Mouse (Mus musculus): ENCODE data around the gene Slc19a2. TPM values are rescaled to one million over a fixed set of nuclear protein-coding genes. Genes with fewer than 3 reads are reported as not detected.
"Not testable (repeated sequence)": the region's sequence is repeated elsewhere in the genome, so short reads cannot be mapped to it uniquely, and the experiment has no call there.

Gene Slc19a2
- 7.7 and 9.0 TPM in 2 replicates for polyA plus RNA-seq (2015; fragmentation: Nextera tagmentation; extraction: Ambion mirVana)

DNA sequence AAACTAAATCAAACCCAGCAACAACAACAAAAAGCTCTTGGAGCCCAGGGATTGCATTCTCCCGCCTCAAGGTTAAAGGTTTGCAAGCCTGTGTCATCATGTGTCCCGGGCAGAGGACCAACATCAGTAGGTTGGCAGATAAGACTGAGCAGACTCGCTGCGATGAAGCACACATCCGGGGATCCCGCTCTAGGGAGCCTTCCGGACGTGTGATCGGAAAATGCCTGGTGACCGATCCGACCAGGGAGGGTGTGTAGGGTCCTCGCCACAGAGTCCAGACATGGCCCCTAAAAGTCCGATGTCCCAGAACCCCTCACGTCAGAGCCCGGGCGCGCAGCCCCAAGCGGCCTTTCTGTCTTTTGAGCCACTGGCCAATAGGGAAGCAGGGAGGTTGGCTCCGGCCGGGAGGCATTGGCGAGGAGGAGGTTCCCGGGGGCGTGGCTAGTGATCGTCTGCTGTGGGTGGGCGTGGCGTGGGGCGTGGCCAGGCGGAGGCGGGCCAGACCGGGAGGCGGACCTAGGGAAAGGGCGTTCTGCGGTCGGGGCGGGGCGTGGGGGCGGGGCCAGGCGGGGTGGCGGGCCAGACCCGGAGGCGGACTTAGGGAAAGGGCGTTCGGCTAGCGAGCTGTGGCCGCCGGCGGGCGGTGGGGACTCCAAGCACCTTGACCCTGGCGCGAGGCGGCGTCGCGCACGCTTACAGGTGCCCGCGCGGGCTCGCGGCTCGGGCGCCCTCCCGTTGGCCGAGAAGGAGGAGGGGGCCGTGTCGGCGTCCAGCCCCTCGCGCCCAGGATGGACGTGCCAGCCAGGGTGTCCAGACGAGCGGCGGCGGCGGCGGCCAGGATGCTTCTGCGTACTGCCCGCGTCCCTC is at the start of gene Slc19a2:
Gene Slc19a2, plus strand, starts transcription at position 582 of the 867 bp plus-strand sequence.
- peak; percentile 96 for ATAC-seq (replicated peaks)
- no peaks in the 10 kb centered on the region for H3K36me3 ChIP-seq (replicated peaks)
- WGBS: under 1% methylated on average over 72 of the region's 79 CpGs
- H3K4me3 ChIP-seq: peak within 1 kb of the TSS; percentile 72
- H3K27me3 ChIP-seq (replicated peaks): no peaks in the 10 kb centered on the region
- H3K9ac ChIP-seq: peak within 1 kb of the TSS; percentile 58
- H3K27ac ChIP-seq: peak within 1 kb of the TSS; percentile 80
- H3K4me2 ChIP-seq: peak within 1 kb of the TSS; percentile 74
- peaks cover 23% of the 10 kb centered on the region for H3K4me1 ChIP-seq
- H3K9me3 ChIP-seq: no peaks in the 10 kb centered on the region

DNA sequence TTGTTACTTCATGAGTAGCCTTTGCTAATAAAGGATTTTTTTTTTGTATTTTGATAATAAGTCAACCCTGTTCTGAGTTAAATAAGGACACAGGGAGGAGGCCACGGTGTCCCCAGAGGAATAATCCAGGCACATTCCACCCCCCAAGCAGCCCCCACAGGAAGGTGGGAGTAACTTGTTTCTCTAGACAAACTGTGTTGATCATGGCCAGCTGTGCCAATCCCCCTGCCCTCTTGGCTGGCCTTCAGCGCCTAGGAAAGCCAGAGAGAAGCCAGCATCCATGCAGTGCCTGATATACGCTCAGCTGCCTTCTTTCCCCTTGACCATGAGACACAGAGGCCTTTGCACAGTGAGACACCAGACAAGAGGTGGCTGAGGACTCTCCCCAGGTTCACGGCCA is 49.3 kb upstream of the Slc19a2 start:
- no peak for ATAC-seq (replicated peaks)
- no peak overlapping the region for H3K9ac ChIP-seq
- no peaks in the 10 kb centered on the region for H3K4me1 ChIP-seq
- no peaks in the 10 kb centered on the region for H3K36me3 ChIP-seq (replicated peaks)
- H3K27ac ChIP-seq: no peak overlapping the region
- H3K4me2 ChIP-seq: no peak overlapping the region
- 94% methylated on average over 4 of the region's 4 CpGs for WGBS
- H3K9me3 ChIP-seq: no peaks in the 10 kb centered on the region
- H3K4me3 ChIP-seq: no peak overlapping the region
- no peaks in the 10 kb centered on the region for H3K27me3 ChIP-seq (replicated peaks)

DNA sequence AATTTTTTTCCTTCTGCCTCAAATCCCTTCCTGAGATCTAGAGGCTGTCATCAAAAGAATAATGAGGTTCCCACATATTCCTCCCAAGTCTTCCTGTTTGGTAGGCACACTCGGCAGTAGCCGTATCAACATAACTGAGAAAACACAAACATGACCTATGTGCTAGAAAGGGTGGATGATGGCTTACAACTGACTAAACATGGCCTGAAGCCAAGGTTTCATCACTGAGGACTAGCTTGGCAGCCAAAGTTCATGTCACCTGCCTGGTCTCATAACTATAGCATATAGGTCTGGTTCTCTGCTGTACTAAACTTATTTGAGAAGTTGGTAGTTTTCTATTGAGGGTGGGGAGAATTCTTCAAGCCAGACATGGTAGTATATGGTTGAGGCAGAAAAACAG is 40.4 kb upstream of the Slc19a2 start:
- H3K27me3 ChIP-seq (replicated peaks): no peaks in the 10 kb centered on the region
- ATAC-seq (replicated peaks): no peak
- WGBS: 86% methylated on average over 2 of the region's 2 CpGs
- no peak overlapping the region for H3K9ac ChIP-seq
- H3K36me3 ChIP-seq (replicated peaks): no peaks in the 10 kb centered on the region
- no peaks in the 10 kb centered on the region for H3K9me3 ChIP-seq
- H3K4me1 ChIP-seq: no peaks in the 10 kb centered on the region
- no peak overlapping the region for H3K4me2 ChIP-seq
- no peak overlapping the region for H3K4me3 ChIP-seq
- H3K27ac ChIP-seq: no peak overlapping the region

DNA sequence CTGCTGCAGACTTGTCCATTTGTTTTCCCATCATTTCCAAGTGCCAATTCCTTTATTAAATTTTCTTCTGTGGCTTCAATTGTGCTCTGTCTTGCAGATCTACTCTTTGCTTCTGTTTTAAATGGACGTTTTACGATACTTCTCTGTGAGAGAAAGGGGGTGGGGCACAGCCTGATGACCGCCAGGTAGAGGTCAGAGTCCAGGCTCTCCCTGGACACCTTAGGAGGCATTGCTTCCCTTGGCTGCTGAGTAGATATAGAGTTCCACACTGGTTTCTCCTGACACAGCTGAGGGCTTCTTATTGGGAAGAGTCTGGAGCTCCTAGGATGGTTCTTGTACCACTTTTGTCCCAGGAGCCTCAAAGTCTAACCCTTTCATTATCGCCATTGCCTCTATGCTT is 37.9 kb upstream of the Slc19a2 start:
- no peak for ATAC-seq (replicated peaks)
- H3K27ac ChIP-seq: no peak overlapping the region
- H3K9me3 ChIP-seq: no peaks in the 10 kb centered on the region
- H3K27me3 ChIP-seq (replicated peaks): no peaks in the 10 kb centered on the region
- H3K36me3 ChIP-seq (replicated peaks): no peaks in the 10 kb centered on the region
- H3K4me2 ChIP-seq: no peak overlapping the region
- WGBS: 86% methylated on average over 4 of the region's 4 CpGs
- no peak overlapping the region for H3K4me3 ChIP-seq
- H3K9ac ChIP-seq: no peak overlapping the region
- no peaks in the 10 kb centered on the region for H3K4me1 ChIP-seq

DNA sequence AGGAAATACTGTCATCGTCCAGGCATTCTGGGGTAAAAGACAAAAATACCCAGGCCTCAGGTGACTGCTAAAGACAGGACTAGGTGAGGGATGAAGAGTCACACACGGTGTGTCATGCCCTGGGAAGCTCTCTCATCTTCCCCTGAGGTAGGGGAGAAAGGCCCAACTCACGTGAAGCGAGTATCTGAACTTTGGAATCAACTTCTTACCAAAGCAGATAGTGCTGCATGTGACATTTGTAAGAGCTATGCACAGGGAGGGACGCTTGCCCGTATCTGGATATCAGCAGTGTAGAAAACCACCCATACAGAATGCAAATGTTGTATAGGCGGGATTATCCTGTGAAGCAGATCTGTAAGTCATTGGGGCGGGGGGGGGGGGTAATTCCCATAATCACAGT is 36.2 kb upstream of the Slc19a2 start:
- ATAC-seq (replicated peaks): no peak
- Histone ChIP-seq H3K27me3 (replicated peaks) (no peaks in the 10 kb centered on the region), H3K27ac (no peak overlapping the region)

DNA sequence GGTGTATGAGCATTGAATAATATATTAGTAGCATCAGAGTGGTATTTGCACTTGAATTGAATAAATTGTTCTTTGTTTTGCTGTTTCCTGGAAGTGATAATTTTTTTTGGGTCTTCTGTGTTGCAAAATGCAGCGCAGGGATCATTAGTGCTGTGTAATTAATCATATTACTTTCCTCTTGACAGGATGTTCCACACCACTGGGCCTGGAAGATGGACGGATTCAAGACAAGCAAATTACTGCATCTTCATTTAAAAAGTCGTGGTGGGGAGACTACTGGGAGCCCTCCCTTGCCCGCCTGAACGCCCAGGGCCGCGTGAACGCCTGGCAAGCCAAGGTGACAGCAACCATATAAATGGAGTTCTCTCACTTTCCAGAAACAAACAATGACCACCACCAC is 34.7 kb upstream of the Slc19a2 start:
- Histone ChIP-seq H3K27ac (no peak overlapping the region), H3K4me2 (no peak overlapping the region), H3K9ac (no peak overlapping the region), H3K9me3 (no peaks in the 10 kb centered on the region), H3K36me3 (replicated peaks) (no peaks in the 10 kb centered on the region), H3K4me3 (no peak overlapping the region), H3K27me3 (replicated peaks) (no peaks in the 10 kb centered on the region), H3K4me1 (no peaks in the 10 kb centered on the region; the same call in 1 of the 2 replicates)
- WGBS: 55% methylated on average over 8 of the region's 8 CpGs
- ATAC-seq (replicated peaks): no peak

More for the DNA sequence above, 36.2 kb upstream of the Slc19a2 start:
- H3K4me1 ChIP-seq: no peaks in the 10 kb centered on the region
- H3K4me2 ChIP-seq: no peak overlapping the region
- no peaks in the 10 kb centered on the region for H3K9me3 ChIP-seq
- no peaks in the 10 kb centered on the region for H3K36me3 ChIP-seq (replicated peaks)
- H3K9ac ChIP-seq: no peak overlapping the region
- H3K4me3 ChIP-seq: no peak overlapping the region
- WGBS: 81% methylated on average over 8 of the region's 8 CpGs

DNA sequence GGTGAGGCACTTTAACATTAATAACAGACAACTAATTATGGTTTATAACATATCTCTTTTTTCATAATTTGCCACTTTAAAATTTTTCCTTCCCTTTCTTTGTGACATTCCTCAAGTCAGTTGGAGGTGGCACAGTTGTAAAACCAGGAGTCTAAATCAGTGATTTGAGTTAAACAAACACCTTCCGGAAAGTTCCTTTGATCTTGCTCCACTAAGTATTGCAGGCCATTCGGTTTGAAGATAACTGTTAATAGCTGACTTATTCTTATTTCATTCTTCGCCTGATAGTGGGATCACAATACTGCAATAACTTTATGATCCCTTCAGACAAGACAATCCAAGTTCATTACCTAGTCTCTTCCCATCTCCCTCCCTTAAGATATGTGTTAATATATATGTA is 33.7 kb upstream of the Slc19a2 start:
- Histone ChIP-seq H3K4me2 (no peak overlapping the region), H3K4me1 (no peaks in the 10 kb centered on the region; the same call in 1 of the 2 replicates), H3K4me3 (no peak overlapping the region), H3K9me3 (no peaks in the 10 kb centered on the region), H3K27ac (no peak overlapping the region), H3K9ac (no peak overlapping the region), H3K36me3 (replicated peaks) (no peaks in the 10 kb centered on the region), H3K27me3 (replicated peaks) (no peaks in the 10 kb centered on the region)
- no peak for ATAC-seq (replicated peaks)
- 81% methylated on average over 3 of the region's 3 CpGs for WGBS

DNA sequence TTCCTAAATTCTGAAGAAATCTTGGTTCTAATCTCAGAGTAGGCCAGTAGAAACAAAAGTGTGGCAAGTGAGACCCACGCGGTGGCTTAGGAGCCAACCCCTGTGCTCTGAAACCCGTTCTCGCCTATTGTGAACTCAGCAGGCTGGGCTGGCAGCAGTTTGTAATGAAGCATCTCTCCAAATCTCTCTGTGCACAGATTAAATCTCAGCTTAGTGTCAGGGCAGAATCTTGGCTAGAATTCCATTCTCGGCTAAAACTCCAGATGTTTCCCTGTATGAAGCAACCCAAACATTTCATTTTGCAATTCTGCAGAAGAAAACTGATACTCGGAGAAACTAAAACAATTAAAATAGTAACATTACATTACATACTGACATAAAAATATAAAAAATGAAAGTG is 33.3 kb upstream of the Slc19a2 start:
- no peak for ATAC-seq (replicated peaks)
- Histone ChIP-seq H3K4me3 (no peak overlapping the region), H3K36me3 (replicated peaks) (no peaks in the 10 kb centered on the region), H3K4me2 (no peak overlapping the region), H3K4me1 (no peaks in the 10 kb centered on the region; the same call in 1 of the 2 replicates), H3K9me3 (no peaks in the 10 kb centered on the region), H3K27ac (no peak overlapping the region), H3K9ac (no peak overlapping the region), H3K27me3 (replicated peaks) (no peaks in the 10 kb centered on the region)
- WGBS: 66% methylated on average over 6 of the region's 6 CpGs

DNA sequence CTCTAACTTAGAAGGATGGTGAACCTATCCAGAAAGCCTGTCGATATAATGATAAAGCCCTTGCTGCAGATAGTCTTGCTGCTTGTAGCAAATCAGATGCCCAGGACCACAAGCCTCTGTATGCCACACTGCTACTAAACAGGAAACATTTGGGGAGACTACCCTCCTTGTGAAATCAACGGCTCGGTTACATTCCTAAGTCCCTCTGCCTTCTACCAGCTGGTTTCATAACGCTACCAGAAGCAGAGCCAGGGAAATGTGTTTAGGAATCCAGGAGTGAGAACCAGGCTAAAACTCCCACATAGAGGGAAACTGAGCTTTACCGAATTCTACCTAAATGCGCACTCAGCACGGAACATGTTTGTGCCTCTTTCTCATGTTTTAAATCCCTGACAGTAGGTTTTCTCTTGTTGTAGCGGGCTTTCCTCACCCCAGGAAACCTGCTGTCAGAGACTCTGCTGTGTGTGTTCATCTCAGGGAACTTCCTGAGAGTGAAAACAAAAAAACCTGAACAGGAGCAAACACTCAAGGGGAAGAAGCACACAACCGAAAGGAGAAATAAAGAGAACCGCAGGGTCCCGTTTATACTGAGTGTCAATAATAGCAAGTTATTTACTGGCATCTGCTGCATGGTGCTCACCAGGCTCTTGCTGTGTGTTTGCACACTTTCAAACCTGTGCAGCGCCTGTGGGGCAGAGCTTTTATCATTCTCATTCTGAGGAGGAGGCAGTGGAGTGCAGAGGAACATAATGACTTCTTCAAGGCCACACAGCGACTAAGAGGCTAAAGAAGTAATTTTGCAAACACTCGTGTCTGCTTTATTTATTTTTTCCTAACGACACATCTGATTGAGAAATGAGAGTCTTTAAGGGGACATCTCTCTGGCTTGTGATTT is 30.8 kb upstream of the Slc19a2 start:
- ATAC-seq (replicated peaks): no peak; the same call in 1 of the 2 replicates
- Histone ChIP-seq H3K4me3 (no peak overlapping the region), H3K27ac (no peak overlapping the region), H3K9me3 (no peaks in the 10 kb centered on the region), H3K4me2 (no peak overlapping the region), H3K9ac (no peak overlapping the region), H3K36me3 (replicated peaks) (no peaks in the 10 kb centered on the region), H3K27me3 (replicated peaks) (no peaks in the 10 kb centered on the region), H3K4me1 (no peaks in the 10 kb centered on the region; the same call in 1 of the 2 replicates)
- 32% methylated on average over 15 of the region's 15 CpGs for WGBS

DNA sequence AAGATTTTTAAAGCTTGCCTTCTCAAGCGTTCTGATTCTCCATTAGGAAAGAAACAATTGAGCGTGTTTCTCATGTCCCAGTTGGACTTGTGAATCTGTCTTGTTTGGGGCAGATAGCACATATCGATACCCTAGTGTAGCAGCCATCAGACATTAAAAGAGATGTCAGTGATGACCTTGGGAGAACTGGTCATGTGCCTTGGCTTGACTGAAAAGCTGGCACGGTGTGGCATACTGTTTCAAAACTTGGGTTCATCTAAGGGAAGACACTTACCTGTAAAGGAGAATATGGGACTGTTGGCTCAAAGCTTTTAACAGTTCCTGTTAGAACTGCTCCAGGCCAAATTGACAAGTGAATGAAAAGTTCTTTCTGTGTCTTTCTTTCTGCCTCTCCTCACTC is 28.6 kb upstream of the Slc19a2 start:
- no peak overlapping the region for H3K27ac ChIP-seq

DNA sequence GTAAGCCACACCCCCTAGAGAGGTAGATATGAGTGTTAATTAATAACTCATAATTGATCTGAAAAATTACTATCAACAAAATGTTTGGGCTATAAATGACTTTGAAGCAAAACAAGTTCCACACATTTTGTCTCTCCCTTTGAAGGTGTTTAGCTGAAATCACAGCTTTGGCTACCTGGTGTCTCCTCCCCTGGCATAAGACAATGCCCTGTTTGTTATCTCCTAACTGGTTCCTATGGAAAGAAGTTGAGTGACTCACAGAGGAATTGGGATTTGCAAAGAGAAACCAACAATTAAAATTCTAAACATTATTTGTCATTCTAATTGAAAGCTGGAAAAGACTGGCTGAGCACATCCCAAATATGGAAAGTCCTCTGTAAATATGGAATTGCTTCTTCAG is 25.8 kb upstream of the Slc19a2 start:
- H3K4me2 ChIP-seq: no peak overlapping the region
- H3K4me3 ChIP-seq: no peak overlapping the region
- H3K36me3 ChIP-seq (replicated peaks): no peaks in the 10 kb centered on the region
- no peak overlapping the region for H3K9ac ChIP-seq
- ATAC-seq (replicated peaks): no peak
- no peaks in the 10 kb centered on the region; the same call in 1 of the 2 replicates for H3K4me1 ChIP-seq
- no peaks in the 10 kb centered on the region for H3K27me3 ChIP-seq (replicated peaks)
- H3K27ac ChIP-seq: no peak overlapping the region
- no peaks in the 10 kb centered on the region for H3K9me3 ChIP-seq

More for the DNA sequence above, 28.6 kb upstream of the Slc19a2 start:
- no peak overlapping the region for H3K4me2 ChIP-seq
- H3K4me1 ChIP-seq: no peaks in the 10 kb centered on the region; the same call in 1 of the 2 replicates
- H3K4me3 ChIP-seq: no peak overlapping the region
- no peak for ATAC-seq (replicated peaks)
- no peaks in the 10 kb centered on the region for H3K27me3 ChIP-seq (replicated peaks)
- no peaks in the 10 kb centered on the region for H3K36me3 ChIP-seq (replicated peaks)
- 86% methylated on average over 4 of the region's 4 CpGs for WGBS
- no peaks in the 10 kb centered on the region for H3K9me3 ChIP-seq
- H3K9ac ChIP-seq: no peak overlapping the region

DNA sequence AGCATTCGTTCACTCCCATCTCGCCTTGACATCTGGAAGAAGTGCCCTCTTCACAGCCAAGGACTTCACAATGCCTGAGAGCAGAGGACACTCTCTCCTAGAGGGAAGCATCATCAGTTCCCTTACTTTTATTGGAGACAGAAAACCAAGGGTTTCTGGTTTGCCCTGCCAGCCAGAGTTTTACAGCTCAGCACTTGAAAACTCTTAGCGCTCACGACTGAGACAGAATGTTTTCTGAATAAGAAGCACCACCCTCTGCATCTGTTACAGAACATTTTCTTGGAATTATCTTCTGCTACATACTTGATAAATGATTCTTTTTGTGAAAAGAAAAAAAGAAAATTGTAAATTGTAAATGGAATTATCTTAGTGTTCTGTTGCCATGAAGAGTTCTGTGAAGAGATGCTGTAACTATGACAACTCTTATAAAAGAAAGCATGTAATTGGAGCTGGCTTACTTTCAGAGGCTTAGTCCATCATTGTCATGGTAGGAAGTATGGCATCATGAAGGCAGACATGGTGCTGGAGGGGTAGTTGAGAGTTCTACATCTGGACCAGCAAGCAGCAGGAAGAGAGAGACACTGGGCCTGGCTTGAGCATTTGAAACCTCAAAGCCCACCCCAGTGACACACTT is 16.8 kb upstream of the Slc19a2 start:
- H3K36me3 ChIP-seq (replicated peaks); H3K27ac ChIP-seq; ATAC-seq (replicated peaks); H3K9ac ChIP-seq; H3K4me2 ChIP-seq; H3K4me3 ChIP-seq; H3K27me3 ChIP-seq (replicated peaks); H3K4me1 ChIP-seq; H3K9me3 ChIP-seq: not testable (repeated sequence)
- 76% methylated on average over 2 of the region's 4 CpGs for WGBS

Measured in midbrain, embryonic 15.5 days (tissue).